ENCODE assay signal across 25 mouse cellular contexts in genomic region chr6:48533475-48533874, GRCm38 (mm10). TPM values are rescaled to one million over a fixed set of nuclear protein-coding genes. Genes with fewer than 3 reads are reported as not detected.
DNase-seq lines count a peak whose midpoint lies in the region; ATAC-seq and TF ChIP-seq lines count a peak whose summit lies in the region.
"Had no signal": no experiment of that assay in that cellular context is flagged by ENCODE, and none has a peak within 500 bp of the region (broad histone marks: within the 10 kb centered on the region; RNA-seq: fewer than 3 reads in every experiment).

No protein-coding gene starts in this region.

- 90% methylated on average over 2 of the region's 2 CpGs for WGBS in embryonic facial prominence, embryonic 14.5 days
- 84% methylated on average over 2 of the region's 2 CpGs for WGBS in embryonic facial prominence, embryonic 10.5 days
- 90% methylated on average over 2 of the region's 2 CpGs for WGBS in heart, adult 2 months

- H3K79me2 ChIP-seq in heart, adult 2 months (replicated peaks; ENCODE audit: control insufficient read depth, insufficient read depth, low read length): no peaks in the 10 kb centered on the region

- peaks cover 27% of the 10 kb centered on the region for H3K36me3 ChIP-seq in embryonic facial prominence, embryonic 14.5 days (ENCODE audit: control insufficient read depth, insufficient read depth, low read length)
- peaks cover 37% of the 10 kb centered on the region for H3K36me3 ChIP-seq in embryonic facial prominence, embryonic 10.5 days (replicated peaks)
- no peaks in the 10 kb centered on the region for H3K36me3 ChIP-seq in heart, adult 2 months (ENCODE audit: control insufficient read depth, insufficient read depth, low read length)
- H3K36me3 ChIP-seq: G1E had no signal

- TF ChIP-seq POLR2A in heart, adult 2 months (IDR thresholded peaks at IDR 0.05; ENCODE audit: insufficient read depth, low read depth, low read length): no peak

- peak overlapping the region; percentile 8; the same call in 1 of the 2 replicates for H3K9ac ChIP-seq in embryonic facial prominence, embryonic 14.5 days (ENCODE audit: low read depth, low read length)
- no peak overlapping the region for H3K9ac ChIP-seq in heart, adult 2 months (ENCODE audit: low read depth, low read length)

- no peak overlapping the region for H3K4me3 ChIP-seq in embryonic facial prominence, embryonic 14.5 days (ENCODE audit: low read depth, low read length)
- H3K4me3 ChIP-seq in embryonic facial prominence, embryonic 10.5 days: no peak overlapping the region
- H3K4me3 ChIP-seq in heart, adult 2 months: no peak overlapping the region

- H3K27ac ChIP-seq in embryonic facial prominence, embryonic 14.5 days (replicated peaks; ENCODE audit: low read depth, low read length): no peak overlapping the region
- no peak overlapping the region for H3K27ac ChIP-seq in embryonic facial prominence, embryonic 10.5 days (replicated peaks)
- H3K27ac ChIP-seq in heart, adult 2 months: no peak overlapping the region

- no peaks in the 10 kb centered on the region for H3K9me3 ChIP-seq in embryonic facial prominence, embryonic 14.5 days (ENCODE audit: control insufficient read depth, low read length)
- H3K9me3 ChIP-seq in embryonic facial prominence, embryonic 10.5 days: no peaks in the 10 kb centered on the region
- H3K9me3 ChIP-seq: G1E had no signal

- H3K27me3 ChIP-seq in embryonic facial prominence, embryonic 14.5 days (replicated peaks; ENCODE audit: control insufficient read depth, insufficient read depth, low read length): no peaks in the 10 kb centered on the region
- H3K27me3 ChIP-seq in embryonic facial prominence, embryonic 10.5 days (replicated peaks; ENCODE audit: low read depth, poor library complexity, severe bottlenecking): 0 out of 2 replicates have a peak, but pooled peaks cover 6% of the 10 kb centered on the region
- no peaks in the 10 kb centered on the region for H3K27me3 ChIP-seq in heart, adult 2 months (ENCODE audit: control insufficient read depth, insufficient read depth, low read length)
- H3K27me3 ChIP-seq: CH12.LX, Patski had no signal

- TF ChIP-seq EP300 in heart, adult 2 months (IDR thresholded peaks at IDR 0.05; ENCODE audit: insufficient read depth, low read depth, low read length): no peak

- ATAC-seq in embryonic facial prominence, embryonic 14.5 days (ENCODE audit: low read depth): no peak
- ATAC-seq: activated CD4-positive, CD25-positive, alpha-beta regulatory T cell, adult 4 months; CD4-positive, CD25-positive, alpha-beta regulatory T cell, adult 4 months; Patski had no signal

- H3K4me2 ChIP-seq in embryonic facial prominence, embryonic 14.5 days (ENCODE audit: low read depth, low read length): no peak overlapping the region

- intact Hi-C loops in heart, adult 2 months (cut with DNase I): no loop called here

- no peak for DNase-seq in embryonic facial prominence, embryonic 14.5 days (ENCODE audit: low spot score)
- no peak for DNase-seq in embryonic facial prominence, embryonic 10.5 days (ENCODE audit: low spot score)
- peak; percentile 71 for DNase-seq in heart, adult 11 months
- DNase-seq in heart, adult 2 months: no peak
- DNase-seq: adrenal gland, adult 2 months; adrenal gland, adult 8-10 months; adrenal gland, postnatal 10 days; adrenal gland, postnatal 25 days; adrenal gland, postnatal 36 days; B cell, adult 2 months; cerebellum, adult 11 months; cerebellum, adult 11-12 months; cerebellum, adult 18-20 months had no signal

- no peaks in the 10 kb centered on the region for H3K4me1 ChIP-seq in embryonic facial prominence, embryonic 14.5 days (ENCODE audit: control insufficient read depth, insufficient read depth, low read length)
- H3K4me1 ChIP-seq in embryonic facial prominence, embryonic 10.5 days: peaks cover 25% of the 10 kb centered on the region
- peaks cover 1% of the 10 kb centered on the region for H3K4me1 ChIP-seq in heart, adult 2 months (ENCODE audit: control insufficient read depth, insufficient read depth, low read length)

- TF ChIP-seq CTCF in heart, adult 2 months (IDR thresholded peaks at IDR 0.05): no peak

RNA-seq across cellular contexts. Expression of gene Atp6v0e2, which starts 3.9 kb away (rescaled TPM):
- polyA plus RNA-seq in embryonic facial prominence, embryonic 14.5 days (2014; fragmentation: Nextera tagmentation; extraction: Ambion mirVana): 22.8 TPM in 2 replicates
- polyA plus RNA-seq in embryonic facial prominence, embryonic 10.5 days (2016; fragmentation: Nextera tagmentation; extraction: Ambion mirVana): 22.7 and 24.1 TPM in 2 replicates
- total RNA-seq in heart, adult 2 months (2021): 10 to 100 TPM; 17.8 to 18.1 TPM
- 18.5 and 24.3 TPM in 2 replicates for polyA plus RNA-seq in heart, adult 2 months (2012; rRNA removed)
- total RNA-seq: CH12.LX, MEL had no signal
- polyA plus RNA-seq: activated CD4-positive, CD25-positive, alpha-beta regulatory T cell, adult 4 months; CD4-positive, CD25-positive, alpha-beta regulatory T cell, adult 4 months; G1E had no signal

RNA-seq across cellular contexts. Expression of gene Lrrc61, which starts 21.1 kb away (rescaled TPM):
- 6.7 and 6.8 TPM in 2 replicates for polyA plus RNA-seq in embryonic facial prominence, embryonic 14.5 days (2014; fragmentation: Nextera tagmentation; extraction: Ambion mirVana)
- polyA plus RNA-seq in embryonic facial prominence, embryonic 10.5 days (2016; fragmentation: Nextera tagmentation; extraction: Ambion mirVana): 17.7 and 18.9 TPM in 2 replicates
- 10 to 100 TPM; 14.9 to 16.6 TPM for total RNA-seq in heart, adult 2 months (2021)
- 13.9 and 19.8 TPM in 2 replicates for polyA plus RNA-seq in heart, adult 2 months (2012; rRNA removed)
- total RNA-seq: MEL had no signal
- polyA plus RNA-seq: G1E had no signal

RNA-seq across cellular contexts. Expression of gene Rarres2, which starts 39.1 kb away (rescaled TPM):
- 21.9 and 29.1 TPM in 2 replicates for polyA plus RNA-seq in embryonic facial prominence, embryonic 14.5 days (2014; fragmentation: Nextera tagmentation; extraction: Ambion mirVana)
- polyA plus RNA-seq in embryonic facial prominence, embryonic 10.5 days (2016; fragmentation: Nextera tagmentation; extraction: Ambion mirVana): 2.5 and 3.0 TPM in 2 replicates
- total RNA-seq in heart, adult 2 months (2021): 10 to 100 TPM; 70.9 to 82.4 TPM
- polyA plus RNA-seq in heart, adult 2 months (2012; rRNA removed): 93.7 and 99.3 TPM in 2 replicates
- total RNA-seq: MEL had no signal
- polyA plus RNA-seq: G1E had no signal

RNA-seq across cellular contexts. Expression of gene Gm45021, which starts 55.9 kb away (rescaled TPM):
- not detected in 2 replicates for polyA plus RNA-seq in embryonic facial prominence, embryonic 14.5 days (2014; fragmentation: Nextera tagmentation; extraction: Ambion mirVana)
- not detected in 2 replicates for polyA plus RNA-seq in embryonic facial prominence, embryonic 10.5 days (2016; fragmentation: Nextera tagmentation; extraction: Ambion mirVana)
- not detected for total RNA-seq in heart, adult 2 months (2021)
- polyA plus RNA-seq in heart, adult 2 months (2012; rRNA removed): not detected in 2 replicates
- total RNA-seq: adrenal gland, adult 18-20 months; adrenal gland, adult 2 months; adrenal gland, adult 8-10 months; adrenal gland, postnatal 10 days; adrenal gland, postnatal 14 days; adrenal gland, postnatal 25 days; adrenal gland, postnatal 36 days; adrenal gland, postnatal 4 days; CH12.LX; ES-E14; G1E; MEL had no signal
- polyA plus RNA-seq: activated CD4-positive, CD25-positive, alpha-beta regulatory T cell, adult 4 months; adrenal gland, adult 2 months; brain, embryonic 14.5 days; C2C12; CD4-positive, CD25-positive, alpha-beta regulatory T cell, adult 4 months; G1E; Patski had no signal
